Comparison of ENCODE assay signal across 8 mouse cellular contexts in genomic region chr2:179824776-179825326, GRCm38 (mm10).
A peak's percentile ranks its signal among the peaks of the same experiment; 100 is the strongest.
DNase-seq lines count a peak whose midpoint lies in the region.

No protein-coding gene starts in this region.

- peak; percentile 22 to 32 for DNase-seq in cerebellum, adult 18-20 months
- DNase-seq in cerebellum, postnatal 4 days (ENCODE audit: low spot score in 2 of 2) = no peak
- peak; percentile 15 for DNase-seq in thymus, postnatal 4 days
- no peak for DNase-seq in thymus, postnatal 0 days (ENCODE audit: low spot score)
- peak; percentile 73 to 78 for DNase-seq in left cerebral cortex, postnatal 10 days (ENCODE audit: extremely low spot score in 1 of 2, low spot score in 2 of 2)
- DNase-seq in testis, postnatal 14 days (ENCODE audit: low spot score) = peak; percentile 21
- DNase-seq in spleen, postnatal 10 days (ENCODE audit: low spot score in 2 of 2) = no peak
- no peak for DNase-seq in yolk sac, embryonic 10.5 days (ENCODE audit: low spot score)

- intact Hi-C loops in left cerebral cortex, postnatal 10 days (cut with DNase I) = no loop called here

Comparison
In these comparisons a context has a peak if more than half of its experiments do, and no peak if none do; other contexts are left out.
1. DNase-seq: peak in cerebellum, adult 18-20 months (2 of 2), thymus, postnatal 4 days (single experiment), left cerebral cortex, postnatal 10 days (2 of 2) and testis, postnatal 14 days (single experiment); none in cerebellum, postnatal 4 days (0 of 2), thymus, postnatal 0 days (single experiment), spleen, postnatal 10 days (0 of 2) and yolk sac, embryonic 10.5 days (single experiment).